Mouse (Mus musculus) stomach, postnatal 0 days (tissue): ENCODE measurements at regions not wholly inside any gene's neighbourhood (a gene's known extent, or its start where the extent isn't known, plus 50 kb on each side); places are given as distances from the start of the nearest gene placed in this dataset.
"Not testable (repeated sequence)": the region's sequence is repeated elsewhere in the genome, so short reads cannot be mapped to it uniquely, and the experiment has no call there.

Experiments
- ATAC-seq: fragments of 200-750 bp; cut with Nextera tagmentation; 2 replicates; pipeline ENCODE4 v1.8.0; 2017; ENCODE audit not compliant: low FRiP score, low TSS enrichment
- DNase-seq: peaks from one replicate; pipeline ENCODE4 v3.0.0-alpha.2; 2016; ENCODE audit warnings: low spot score
- H3K27ac ChIP-seq: fragments of 300-500 bp; sonication (generic); replicated peaks from 2 replicates; pipeline ENCODE4 v1.5.1; 2014; ENCODE audit warnings: mild to moderate bottlenecking, control low read depth
- H3K27me3 ChIP-seq: fragments of 300-500 bp; sonication (generic); 2 replicates; pipeline ENCODE4 v1.6.1; 2014; ENCODE audit warnings: low read length; ENCODE audit not compliant: control insufficient read depth, insufficient read depth
- H3K36me3 ChIP-seq: fragments of 300-500 bp; sonication (generic); 2 replicates; pipeline ENCODE4 v1.6.1; 2014; ENCODE audit warnings: low read length, mixed read lengths; ENCODE audit not compliant: control insufficient read depth, insufficient read depth
- H3K4me1 ChIP-seq: fragments of 300-500 bp; sonication (generic); replicated peaks from 2 replicates; pipeline ENCODE4 v1.6.1; 2014; ENCODE audit warnings: antibody characterized with exemption; ENCODE audit not compliant: control insufficient read depth, insufficient read depth
- H3K4me2 ChIP-seq: fragments of 300-500 bp; sonication (generic); replicated peaks from 2 replicates; pipeline ENCODE4 v1.6.1; 2014; ENCODE audit warnings: low read depth, mild to moderate bottlenecking, control low read depth, moderate library complexity
- H3K4me3 ChIP-seq: fragments of 300-500 bp; sonication (generic); 2 replicates; pipeline ENCODE4 v1.5.1; 2014; ENCODE audit warnings: low read depth, low read length, control low read depth
- H3K9ac ChIP-seq: fragments of 300-500 bp; sonication (generic); 2 replicates; pipeline ENCODE4 v1.6.1; 2014; ENCODE audit warnings: mild to moderate bottlenecking, low read length, control low read depth, mixed read lengths
- H3K9me3 ChIP-seq: fragments of 300-500 bp; sonication (generic); 2 replicates; pipeline ENCODE4 v1.6.1; 2016; ENCODE audit warnings: low read length; ENCODE audit not compliant: control insufficient read depth
- CTCF ChIP-seq: IDR thresholded peaks from 2 replicates; pipeline ENCODE4 v1.5.1; 2016; ENCODE audit warnings: antibody characterized with exemption, low read depth, mild to moderate bottlenecking, moderate library complexity
- EP300 ChIP-seq: optimal IDR thresholded peaks from 2 replicates; pipeline ENCODE3; 2016; ENCODE audit warnings: antibody characterized with exemption
- WGBS: fragments of 180-500 bp; shearing (Covaris S2); extraction: QIAGEN DNeasy Blood & Tissue Kit; methylation state at CpG from one replicate; pipeline ENCODE4 v1.1.7; 2014; 5-methylcytosine and 5-hydroxymethylcytosine counted together

GRCm38 (mm10) chr11:91213104-91213503 is 364.3 kb downstream of the Kif2b start:
- ATAC-seq (no peak), DNase-seq (no peak)
- Histone ChIP-seq H3K4me2 (no peak overlapping the region), H3K9me3 (no peaks in the 10 kb centered on the region), H3K27me3 (no peaks in the 10 kb centered on the region), H3K4me3 (no peak overlapping the region), H3K9ac (no peak overlapping the region), H3K4me1 (no peaks in the 10 kb centered on the region), H3K27ac (no peak overlapping the region), H3K36me3 (no peaks in the 10 kb centered on the region)
- TF ChIP-seq EP300 = no peak
- no peak for TF ChIP-seq CTCF
- WGBS = 55% methylated on average over 2 of the region's 2 CpGs

GRCm38 (mm10) chr11:91206470-91206869 is 370.9 kb downstream of the Kif2b start:
- no peak overlapping the region for H3K27ac ChIP-seq
- no peaks in the 10 kb centered on the region for H3K9me3 ChIP-seq
- no peak overlapping the region for H3K4me2 ChIP-seq
- H3K27me3 ChIP-seq = no peaks in the 10 kb centered on the region
- DNase-seq (no peak), ATAC-seq (no peak)
- no peak overlapping the region for H3K9ac ChIP-seq
- H3K36me3 ChIP-seq = no peaks in the 10 kb centered on the region
- H3K4me1 ChIP-seq = no peaks in the 10 kb centered on the region
- TF ChIP-seq CTCF (no peak), EP300 (no peak)
- 72% methylated on average over 7 of the region's 7 CpGs for WGBS
- H3K4me3 ChIP-seq = no peak overlapping the region

GRCm38 (mm10) chr11:91204416-91204815 is 372.9 kb downstream of the Kif2b start:
- ATAC-seq (no peak), DNase-seq (no peak)
- Histone ChIP-seq H3K9me3 (no peaks in the 10 kb centered on the region), H3K27me3 (no peaks in the 10 kb centered on the region), H3K4me3 (no peak overlapping the region), H3K4me2 (no peak overlapping the region), H3K9ac (no peak overlapping the region), H3K4me1 (no peaks in the 10 kb centered on the region), H3K36me3 (no peaks in the 10 kb centered on the region), H3K27ac (no peak overlapping the region)
- no peak for TF ChIP-seq EP300
- no peak for TF ChIP-seq CTCF
- WGBS = 40% methylated on average over 7 of the region's 7 CpGs

- Histone ChIP-seq H3K36me3 (no peaks in the 10 kb centered on the region), H3K4me3 (no peak overlapping the region), H3K9me3 (no peaks in the 10 kb centered on the region), H3K27me3 (no peaks in the 10 kb centered on the region), H3K4me2 (no peak overlapping the region), H3K27ac (no peak overlapping the region), H3K9ac (no peak overlapping the region), H3K4me1 (no peaks in the 10 kb centered on the region)
- TF ChIP-seq CTCF (no peak), EP300 (no peak)
- DNase-seq = no peak
- 37% methylated on average over 4 of the region's 4 CpGs for WGBS
- no peak for ATAC-seq
Observed at GRCm38 (mm10) chr11:91196841-91197240, 380.5 kb downstream of the Kif2b start.

DNA sequence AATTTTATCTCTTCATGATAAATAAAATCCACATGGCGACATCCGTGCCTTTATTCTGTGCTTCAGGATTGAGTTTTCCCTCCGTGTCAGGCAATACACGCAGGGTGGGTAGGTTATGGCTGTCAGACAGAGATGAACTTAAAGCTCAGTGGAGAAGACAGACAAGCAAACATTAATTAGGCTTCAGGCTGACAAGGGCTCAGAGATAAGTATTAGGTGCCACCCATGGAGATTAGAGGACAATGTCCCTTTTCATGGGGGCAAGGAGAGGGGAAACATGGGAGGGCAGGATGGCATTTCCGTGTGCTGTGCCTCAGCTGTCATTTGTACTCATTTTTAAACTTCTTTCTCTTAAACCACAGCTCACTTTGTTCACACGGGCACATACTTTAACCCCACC is 381.0 kb downstream of the Kif2b start:
- no peak overlapping the region for H3K4me3 ChIP-seq
- no peak for ATAC-seq
- H3K27ac ChIP-seq = no peak overlapping the region
- no peak overlapping the region for H3K9ac ChIP-seq
- no peaks in the 10 kb centered on the region for H3K27me3 ChIP-seq
- H3K36me3 ChIP-seq = no peaks in the 10 kb centered on the region
- H3K4me1 ChIP-seq = no peaks in the 10 kb centered on the region
- WGBS = 41% methylated on average over 6 of the region's 6 CpGs
- no peak for DNase-seq
- H3K9me3 ChIP-seq = no peaks in the 10 kb centered on the region
- TF ChIP-seq CTCF (no peak), EP300 (no peak)
- H3K4me2 ChIP-seq = no peak overlapping the region

DNA sequence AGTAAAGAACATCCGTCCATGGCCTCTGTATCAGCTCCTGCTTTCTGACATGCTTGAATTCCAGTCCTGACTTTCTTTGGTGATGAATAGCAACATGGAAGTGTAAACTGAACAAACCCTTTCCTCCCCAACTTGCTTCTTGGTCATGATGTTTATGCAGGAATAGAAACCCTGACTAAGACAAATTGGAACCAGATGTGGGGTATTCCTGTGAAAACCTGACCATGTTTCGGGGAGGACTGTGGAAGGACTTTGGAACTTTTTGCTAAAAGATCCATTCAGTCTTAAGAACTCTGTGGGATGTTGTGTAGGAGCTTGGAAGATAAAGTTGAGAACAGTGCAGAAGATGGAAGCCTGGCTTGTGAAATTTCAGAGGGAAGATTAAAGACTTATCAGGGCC is 410.0 kb downstream of the Kif2b start:
- H3K4me3 ChIP-seq, H3K27me3 ChIP-seq, H3K36me3 ChIP-seq, H3K27ac ChIP-seq, DNase-seq, H3K4me1 ChIP-seq, ATAC-seq, H3K4me2 ChIP-seq, H3K9ac ChIP-seq, H3K9me3 ChIP-seq: not testable (repeated sequence)
- 46% methylated on average over 2 of the region's 2 CpGs for WGBS
